Mouse (Mus musculus) ES-E14 (cell line): Measurements from ENCODE around the gene Pygo1.

Source experiments
- CHD2 ChIP-seq: IDR thresholded peaks from 2 replicates; pipeline ENCODE4 v1.6.1; 2014; ENCODE audit warnings: mild to moderate bottlenecking, low read depth, low read length, inconsistent platforms
- MAFK ChIP-seq: IDR thresholded peaks from 2 replicates; pipeline ENCODE4 v1.6.1; 2014; ENCODE audit warnings: mild to moderate bottlenecking, low read depth, low read length, inconsistent platforms; ENCODE audit not compliant: insufficient read depth
- ZC3H11A ChIP-seq: IDR thresholded peaks from 2 replicates; pipeline ENCODE4 v1.6.1; 2012; ENCODE audit warnings: low read depth, mild to moderate bottlenecking, inconsistent platforms, low read length, borderline replicate concordance

GRCm38 (mm10) chr9:72949572-72949971 lies 24.1 kb downstream of the Pygo1 start:
- TF ChIP-seq ZC3H11A, result no peak
- TF ChIP-seq MAFK, result no peak
- no peak for TF ChIP-seq CHD2
